In genomic region chr14:40902307-40903055, GRCm38 (mm10) we compare ENCODE assay signal across 17 mouse cellular contexts. TPM values are rescaled to one million over a fixed set of nuclear protein-coding genes. Genes with fewer than 3 reads are reported as not detected.
DNase-seq lines count a peak whose midpoint lies in the region; ATAC-seq and TF ChIP-seq lines count a peak whose summit lies in the region.
"Had no signal": no experiment of that assay in that cellular context is flagged by ENCODE, and none has a peak within 500 bp of the region (broad histone marks: within the 10 kb centered on the region; RNA-seq: fewer than 3 reads in every experiment).

No protein-coding gene starts in this region.

- no peak overlapping the region for H3K9ac ChIP-seq in kidney, postnatal 0 days (ENCODE audit: low read depth, low read length)
- no peak overlapping the region for H3K9ac ChIP-seq in liver, postnatal 0 days (replicated peaks)
- H3K9ac ChIP-seq: embryonic facial prominence, embryonic 12.5 days; limb, embryonic 15.5 days had no signal

- TF ChIP-seq EP300 in liver, postnatal 0 days (IDR thresholded peaks at IDR 0.05; ENCODE audit: low read depth), result no peak

- 63% methylated on average over 12 of the region's 12 CpGs for WGBS in kidney, postnatal 0 days
- WGBS in liver, postnatal 0 days (ENCODE audit: insufficient replicate concordance), result 57% methylated on average over 12 of the region's 12 CpGs

- no peaks in the 10 kb centered on the region for H3K9me3 ChIP-seq in kidney, postnatal 0 days (replicated peaks; ENCODE audit: low read length)
- H3K9me3 ChIP-seq in liver, postnatal 0 days (ENCODE audit: low read length), result no peaks in the 10 kb centered on the region
- H3K9me3 ChIP-seq: embryonic facial prominence, embryonic 12.5 days; limb, embryonic 15.5 days had no signal

- no peak overlapping the region for H3K4me2 ChIP-seq in kidney, postnatal 0 days (ENCODE audit: low read length)
- H3K4me2 ChIP-seq in liver, postnatal 0 days (ENCODE audit: low read depth, low read length), result peak overlapping the region; percentile 53
- H3K4me2 ChIP-seq: embryonic facial prominence, embryonic 12.5 days; limb, embryonic 15.5 days had no signal

- no peak for TF ChIP-seq CTCF in kidney, postnatal 0 days (IDR thresholded peaks at IDR 0.05; ENCODE audit: low read depth)
- no peak for TF ChIP-seq CTCF in liver, postnatal 0 days (IDR thresholded peaks at IDR 0.05; ENCODE audit: low read depth)

- ATAC-seq in kidney, postnatal 0 days (replicated peaks; ENCODE audit: low FRiP score, low read depth), result no peak
- ATAC-seq in CD4-positive, CD25-positive, alpha-beta regulatory T cell, adult 4 months, result peak; percentile 16
- ATAC-seq in liver, postnatal 0 days, result peak; percentile 24
- ATAC-seq: forebrain, embryonic 14.5 days had no signal

- peaks cover 14% of the 10 kb centered on the region for H3K36me3 ChIP-seq in kidney, postnatal 0 days (ENCODE audit: insufficient read depth, low read length)
- H3K36me3 ChIP-seq in liver, postnatal 0 days (replicated peaks; ENCODE audit: insufficient read depth, low read length), result peaks cover 17% of the 10 kb centered on the region

- DNase-seq in adrenal gland, postnatal 14 days, result peak; percentile 56
- no peak for DNase-seq in adrenal gland, adult 8-10 months
- DNase-seq in kidney, postnatal 0 days (ENCODE audit: low spot score), result no peak
- no peak for DNase-seq in kidney, postnatal 14 days
- no peak for DNase-seq in liver, postnatal 0 days
- DNase-seq in embryo, embryonic 11 days, result no peak
- DNase-seq in heart, adult 18-20 months, result no peak
- DNase-seq: cerebellum, adult 9-10 months; gastrocnemius, postnatal 14 days; heart, postnatal 10 days; kidney, adult 11 months; thymus, postnatal 25 days had no signal

- H3K4me3 ChIP-seq in kidney, postnatal 0 days (replicated peaks; ENCODE audit: low read depth, low read length), result no peak overlapping the region
- no peak overlapping the region for H3K4me3 ChIP-seq in liver, postnatal 0 days (ENCODE audit: low read depth, low read length)
- H3K4me3 ChIP-seq: embryonic facial prominence, embryonic 12.5 days; left cerebral cortex, adult 2 months; limb, embryonic 15.5 days had no signal

- H3K4me1 ChIP-seq in kidney, postnatal 0 days (replicated peaks; ENCODE audit: insufficient read depth, low read length), result peaks cover 24% of the 10 kb centered on the region; the same call in 1 of the 2 replicates
- peaks cover 4% of the 10 kb centered on the region; the same call in 1 of the 2 replicates for H3K4me1 ChIP-seq in liver, postnatal 0 days (ENCODE audit: insufficient read depth)
- H3K4me1 ChIP-seq: limb, embryonic 15.5 days had no signal

- peak overlapping the region; percentile 70 for H3K27ac ChIP-seq in kidney, postnatal 0 days
- H3K27ac ChIP-seq in liver, postnatal 0 days (ENCODE audit: low read depth), result peak overlapping the region; percentile 52; the same call in 1 of the 2 replicates
- H3K27ac ChIP-seq: embryonic facial prominence, embryonic 12.5 days; left cerebral cortex, adult 2 months; limb, embryonic 15.5 days had no signal

- H3K27me3 ChIP-seq in kidney, postnatal 0 days (ENCODE audit: insufficient read depth, low read length), result no peaks in the 10 kb centered on the region
- no peaks in the 10 kb centered on the region for H3K27me3 ChIP-seq in liver, postnatal 0 days (ENCODE audit: insufficient read depth, low read length)
- H3K27me3 ChIP-seq: embryonic facial prominence, embryonic 12.5 days; limb, embryonic 15.5 days had no signal

RNA-seq across cellular contexts. Expression of gene Sh2d4b, which starts 9.4 kb away (rescaled TPM):
- 1.4 and 3.0 TPM in 2 replicates for total RNA-seq in adrenal gland, postnatal 14 days (2021)
- total RNA-seq in adrenal gland, adult 8-10 months (2022), result 1 to 10 TPM; 1.6 to 2.7 (median 2.4) TPM
- polyA plus RNA-seq in kidney, postnatal 0 days (2015; fragmentation: Nextera tagmentation; extraction: Ambion mirVana), result 0.72 and 1.0 TPM in 2 replicates
- polyA plus RNA-seq in CD4-positive, CD25-positive, alpha-beta regulatory T cell, adult 4 months (2017; shearing (Covaris generic)), result under 1 TPM; 0.32 to 0.75 TPM
- polyA plus RNA-seq in liver, postnatal 0 days (2015; fragmentation: Nextera tagmentation; extraction: Ambion mirVana), result 0.05 and 0.13 TPM in 2 replicates
- under 1 TPM; 0.60 to 0.93 TPM for total RNA-seq in heart, adult 18-20 months (2021)
